Mouse (Mus musculus) forebrain, embryonic 11.5 days (tissue): ENCODE measurements around the gene Edar. TPM values are rescaled to one million over a fixed set of nuclear protein-coding genes. Genes with fewer than 3 reads are reported as not detected.

ENCODE experiments used
- ATAC-seq: fragments of 200-750 bp; cut with Nextera tagmentation; replicated peaks from 2 replicates; pipeline ENCODE4 v1.8.0; 2017; ENCODE audit warnings: moderate TSS enrichment; ENCODE audit not compliant: low FRiP score
- DNase-seq: peaks from one replicate; pipeline ENCODE4 v3.0.0-alpha.2; 2017; ENCODE audit warnings: low spot score
- H3K27ac ChIP-seq: fragments of 300-500 bp; sonication (generic); 2 replicates; pipeline ENCODE4 v1.5.1; 2014; ENCODE audit warnings: low read depth, low read length
- H3K27me3 ChIP-seq: fragments of 300-500 bp; sonication (generic); 2 replicates; pipeline ENCODE4 v1.6.1; 2014; ENCODE audit warnings: mild to moderate bottlenecking, low read length, mixed read lengths; ENCODE audit not compliant: control insufficient read depth, insufficient read depth
- H3K36me3 ChIP-seq: fragments of 300-500 bp; sonication (generic); 2 replicates; pipeline ENCODE4 v1.6.1; 2014; ENCODE audit warnings: mild to moderate bottlenecking, low read length, moderate library complexity, mixed read lengths; ENCODE audit not compliant: control insufficient read depth, insufficient read depth
- H3K4me1 ChIP-seq: fragments of 300-500 bp; sonication (generic); replicated peaks from 2 replicates; pipeline ENCODE4 v1.6.1; 2014; ENCODE audit warnings: low read length, mixed read lengths; ENCODE audit not compliant: control insufficient read depth, insufficient read depth
- H3K4me2 ChIP-seq: fragments of 300-500 bp; sonication (generic); 2 replicates; pipeline ENCODE4 v1.6.1; 2014; ENCODE audit warnings: low read depth, mild to moderate bottlenecking, low read length, moderate library complexity, mixed read lengths; ENCODE audit not compliant: severe bottlenecking
- H3K4me3 ChIP-seq: fragments of 300-500 bp; sonication (generic); 2 replicates; pipeline ENCODE4 v1.5.1; 2014; ENCODE audit warnings: low read depth, low read length
- H3K9ac ChIP-seq: fragments of 300-500 bp; sonication (generic); 2 replicates; pipeline ENCODE4 v1.6.1; 2014; ENCODE audit warnings: low read length
- H3K9me3 ChIP-seq: fragments of 300-500 bp; sonication (generic); 2 replicates; pipeline ENCODE4 v1.6.1; 2016; ENCODE audit warnings: low read length, mixed read lengths; ENCODE audit not compliant: control insufficient read depth
- WGBS: fragments of 180-500 bp; shearing (Covaris S2); extraction: QIAGEN DNeasy Blood & Tissue Kit; methylation state at CpG from one replicate; pipeline ENCODE4 v1.1.7; 2014; 5-methylcytosine and 5-hydroxymethylcytosine counted together
- polyA plus RNA-seq: library from polyadenylated mRNA; unstranded; fragments of >200 nt; fragmentation: Nextera tagmentation; extraction: Ambion mirVana; gene quantifications from 2 replicates; pipeline ENCODE4 v1.2.1, GENCODE M21; 2014

Edar gene
- polyA plus RNA-seq, 1 experiment from 2014 or later, result 0.75 TPM

GRCm38 (mm10) chr10:58653679-58654078, 21.8 kb downstream of the Edar start:
- Histone ChIP-seq H3K4me2 (no peak overlapping the region), H3K9ac (no peak overlapping the region), H3K9me3 (no peaks in the 10 kb centered on the region; the same call in 1 of the 2 replicates), H3K27me3 (peaks cover 3% of the 10 kb centered on the region; the same call in 1 of the 2 replicates), H3K4me3 (no peak overlapping the region), H3K27ac (no peak overlapping the region), H3K4me1 (peaks cover 13% of the 10 kb centered on the region), H3K36me3 (no peaks in the 10 kb centered on the region)
- WGBS, result 83% methylated on average over 3 of the region's 3 CpGs
- no peak for DNase-seq
- ATAC-seq, result no peak

DNA sequence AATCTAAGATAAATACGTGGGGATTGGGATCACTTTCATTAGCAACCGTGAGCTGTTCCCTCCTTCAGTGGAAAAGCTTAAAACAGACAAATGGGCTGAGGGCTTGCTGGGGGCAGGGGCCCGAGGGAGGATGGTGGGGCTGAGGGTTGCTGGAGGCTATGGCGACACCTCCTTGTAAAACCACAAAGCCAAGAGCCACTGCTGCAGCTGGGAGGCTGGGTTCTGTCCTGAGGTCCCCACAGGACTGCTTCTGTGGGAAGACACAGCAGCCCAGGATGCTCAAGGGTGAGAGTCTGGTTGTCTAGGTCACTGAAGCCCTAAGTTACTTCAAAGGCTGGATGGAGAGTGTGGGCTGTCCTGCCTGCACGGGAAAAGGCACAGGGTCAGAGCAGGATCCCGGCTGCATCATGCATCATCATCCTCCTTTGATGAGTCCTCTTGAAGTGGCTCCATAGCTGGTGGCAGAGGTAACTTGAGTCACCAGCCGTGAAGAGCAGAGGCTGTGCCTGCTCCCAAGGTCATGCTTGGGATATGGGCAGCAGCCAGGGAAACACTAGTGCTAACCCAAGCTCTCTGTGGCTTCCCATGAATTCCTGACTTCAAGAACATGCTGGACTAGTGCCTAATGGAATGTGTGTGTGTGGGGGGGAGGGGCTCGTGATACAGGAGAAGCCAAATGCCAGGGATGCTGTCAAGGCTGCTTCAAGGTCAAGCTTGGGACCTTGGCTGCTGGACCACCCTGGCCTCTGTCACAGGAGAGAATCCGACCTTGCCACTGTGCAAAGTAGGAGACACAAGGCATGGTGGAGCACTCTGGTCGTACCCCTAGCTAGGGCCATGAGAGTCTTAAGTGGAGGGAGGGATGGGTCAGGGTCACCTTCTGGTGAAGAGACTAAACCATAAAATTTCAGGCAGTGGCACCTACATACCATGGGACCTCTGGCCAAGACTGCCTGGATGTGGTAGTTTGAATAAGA, 22.7 kb downstream of the Edar start:
- peak overlapping the region; percentile 48; the same call in 1 of the 2 replicates for H3K4me2 ChIP-seq
- no peaks in the 10 kb centered on the region; the same call in 1 of the 2 replicates for H3K9me3 ChIP-seq
- 25% methylated on average over 10 of the region's 10 CpGs for WGBS
- H3K4me3 ChIP-seq, result no peak overlapping the region
- 0 out of 2 replicates have a peak overlapping the region, but pooled peaks have one; percentile 21 for H3K27ac ChIP-seq
- no peaks in the 10 kb centered on the region for H3K36me3 ChIP-seq
- ATAC-seq (peak; percentile 34), DNase-seq (peak; percentile 65)
- H3K27me3 ChIP-seq, result peaks cover 3% of the 10 kb centered on the region; the same call in 1 of the 2 replicates
- H3K9ac ChIP-seq, result no peak overlapping the region
- H3K4me1 ChIP-seq, result peaks cover 13% of the 10 kb centered on the region

GRCm38 (mm10) chr10:58652045-58652417, 23.4 kb downstream of the Edar start:
- WGBS, result under 1% methylated on average over 9 of the region's 9 CpGs
- Histone ChIP-seq H3K36me3 (no peaks in the 10 kb centered on the region), H3K27ac (no peak overlapping the region), H3K4me3 (no peak overlapping the region), H3K27me3 (peaks cover 7% of the 10 kb centered on the region; the same call in 1 of the 2 replicates), H3K4me1 (peaks cover 13% of the 10 kb centered on the region), H3K9ac (no peak overlapping the region), H3K9me3 (no peaks in the 10 kb centered on the region; the same call in 1 of the 2 replicates), H3K4me2 (peak overlapping the region; percentile 48; the same call in 1 of the 2 replicates)
- peak; percentile 66 for DNase-seq
- peak; percentile 76 for ATAC-seq

DNA sequence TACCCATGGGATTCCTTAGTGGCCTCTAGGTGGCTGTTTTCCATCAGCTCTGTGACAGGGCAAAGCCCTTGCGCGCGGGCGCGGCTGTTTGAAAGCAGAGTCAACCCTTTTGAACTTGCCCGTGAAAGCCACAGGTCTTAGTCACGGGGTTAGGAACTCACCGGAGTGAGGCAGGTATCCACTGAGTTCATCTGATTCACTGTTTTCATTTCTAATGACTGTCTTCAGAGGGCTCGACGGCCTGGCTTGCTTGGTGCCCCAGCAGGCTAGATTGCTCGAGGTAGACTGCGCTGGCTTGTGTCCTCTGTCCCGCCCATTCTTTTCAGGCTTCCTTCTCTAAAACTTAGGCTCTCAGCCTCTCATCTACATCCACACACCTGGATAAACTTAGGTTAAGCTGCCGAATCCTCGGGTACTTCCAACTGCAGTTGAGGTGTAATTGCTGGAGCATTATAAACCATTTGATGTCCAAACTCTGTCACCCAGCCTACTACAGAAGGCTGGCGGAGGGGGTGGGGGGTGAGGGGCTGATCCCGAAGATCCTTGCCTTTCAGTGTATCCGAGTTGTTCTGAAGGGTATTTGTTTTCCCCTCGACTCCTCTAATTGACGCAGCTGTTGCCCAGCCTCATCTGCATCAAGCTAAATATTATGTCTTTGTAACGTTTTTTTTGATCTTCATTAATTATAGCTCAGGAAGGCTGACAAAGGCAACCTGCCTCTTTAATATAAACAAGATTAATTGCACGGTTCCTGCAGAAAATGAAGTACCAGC, 24.0 kb downstream of the Edar start:
- DNase-seq, result peak; percentile 68
- peak; percentile 73 for ATAC-seq
- Histone ChIP-seq H3K36me3 (no peaks in the 10 kb centered on the region), H3K4me2 (peak overlapping the region; percentile 48; the same call in 1 of the 2 replicates), H3K9ac (no peak overlapping the region), H3K27ac (no peak overlapping the region), H3K9me3 (no peaks in the 10 kb centered on the region; the same call in 1 of the 2 replicates), H3K4me1 (peaks cover 13% of the 10 kb centered on the region), H3K27me3 (peaks cover 8% of the 10 kb centered on the region; the same call in 1 of the 2 replicates), H3K4me3 (no peak overlapping the region)
- 3% methylated on average over 22 of the region's 22 CpGs for WGBS

- Histone ChIP-seq H3K9me3 (no peaks in the 10 kb centered on the region; the same call in 1 of the 2 replicates), H3K36me3 (no peaks in the 10 kb centered on the region), H3K27me3 (peaks cover 8% of the 10 kb centered on the region), H3K4me3 (no peak overlapping the region), H3K27ac (no peak overlapping the region), H3K4me1 (peaks cover 13% of the 10 kb centered on the region), H3K9ac (no peak overlapping the region), H3K4me2 (no peak overlapping the region)
- DNase-seq (no peak), ATAC-seq (no peak)
- 61% methylated on average over 5 of the region's 5 CpGs for WGBS
Observed at GRCm38 (mm10) chr10:58648787-58649186, 26.7 kb downstream of the Edar start.

DNA sequence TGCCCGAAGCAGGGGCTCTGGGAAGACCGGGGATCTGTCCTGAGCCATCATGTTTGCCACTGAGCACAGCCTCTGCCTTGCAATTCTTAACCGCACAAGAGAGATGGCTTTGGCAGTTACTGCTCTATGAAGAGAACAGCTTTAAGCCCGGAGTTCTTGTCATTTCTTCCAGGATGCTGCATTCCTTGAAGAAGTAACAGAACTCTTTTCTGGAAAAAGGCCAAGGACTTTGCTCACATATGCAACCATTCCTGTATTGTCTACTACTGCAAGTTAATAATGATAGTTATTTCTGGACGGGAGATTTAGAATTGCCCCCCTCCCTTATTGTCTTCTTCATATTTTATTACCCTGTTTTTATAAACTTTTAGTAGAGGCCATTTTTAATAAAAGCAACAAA, 30.8 kb downstream of the Edar start:
- peaks cover 13% of the 10 kb centered on the region for H3K4me1 ChIP-seq
- H3K27me3 ChIP-seq, result peaks cover 10% of the 10 kb centered on the region
- H3K4me2 ChIP-seq, result no peak overlapping the region
- no peak overlapping the region for H3K4me3 ChIP-seq
- no peaks in the 10 kb centered on the region for H3K9me3 ChIP-seq
- no peak for ATAC-seq
- 89% methylated on average over 5 of the region's 5 CpGs for WGBS
- H3K36me3 ChIP-seq, result no peaks in the 10 kb centered on the region
- DNase-seq, result no peak
- no peak overlapping the region for H3K9ac ChIP-seq
- H3K27ac ChIP-seq, result no peak overlapping the region

DNA sequence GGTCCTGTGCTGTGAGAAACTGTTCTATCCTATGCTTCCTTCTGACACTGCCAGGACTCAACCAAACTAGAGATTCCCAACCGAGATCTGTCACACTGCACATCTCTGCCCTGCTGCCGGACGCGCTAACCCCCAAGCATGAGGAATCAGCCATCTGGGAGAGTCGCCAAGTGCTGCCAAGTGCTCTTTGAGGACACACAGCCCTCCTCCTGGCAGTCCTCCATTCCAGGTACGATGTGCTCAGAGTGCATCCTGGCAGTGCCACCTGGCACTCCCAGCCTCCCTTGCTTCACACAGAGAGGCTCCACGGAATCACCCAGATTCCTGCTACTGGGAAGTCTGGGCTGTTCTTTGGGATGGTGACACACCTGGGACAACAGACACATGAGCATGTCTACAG, 31.3 kb downstream of the Edar start:
- Histone ChIP-seq H3K4me1 (peaks cover 13% of the 10 kb centered on the region), H3K27me3 (peaks cover 10% of the 10 kb centered on the region), H3K9me3 (no peaks in the 10 kb centered on the region), H3K4me3 (no peak overlapping the region), H3K36me3 (no peaks in the 10 kb centered on the region), H3K27ac (no peak overlapping the region), H3K9ac (no peak overlapping the region), H3K4me2 (no peak overlapping the region)
- ATAC-seq (no peak), DNase-seq (no peak)
- 89% methylated on average over 7 of the region's 7 CpGs for WGBS

DNA sequence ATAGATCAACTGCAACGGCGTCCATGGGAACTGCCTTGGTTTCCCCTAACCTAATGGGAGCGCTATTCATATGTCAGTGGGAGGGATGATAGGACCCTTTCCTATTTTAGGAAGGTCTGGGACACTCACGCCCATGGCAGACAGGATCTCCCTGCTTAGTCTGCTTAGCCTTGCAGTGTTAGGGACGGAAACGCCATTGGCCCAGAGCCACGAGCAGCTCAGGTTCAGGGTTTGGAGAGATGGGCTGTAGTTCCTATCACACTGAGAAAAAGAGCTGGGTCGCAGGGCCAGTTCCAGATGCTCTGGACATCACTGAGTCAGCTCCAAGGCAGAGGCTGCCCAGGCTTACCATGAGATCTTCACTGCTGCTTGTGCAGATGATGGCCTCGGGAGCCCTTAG, 32.5 kb downstream of the Edar start:
- DNase-seq (no peak), ATAC-seq (no peak)
- WGBS, result 92% methylated on average over 9 of the region's 9 CpGs
- H3K36me3 ChIP-seq, result no peaks in the 10 kb centered on the region
- peaks cover 13% of the 10 kb centered on the region for H3K4me1 ChIP-seq
- H3K27me3 ChIP-seq, result peaks cover 10% of the 10 kb centered on the region
- H3K4me2 ChIP-seq, result no peak overlapping the region
- no peaks in the 10 kb centered on the region for H3K9me3 ChIP-seq
- no peak overlapping the region for H3K27ac ChIP-seq
- H3K4me3 ChIP-seq, result no peak overlapping the region
- no peak overlapping the region for H3K9ac ChIP-seq
